Mouse (Mus musculus) stomach, postnatal 0 days (tissue): ENCODE measurements around the gene Uso1. TPM values are rescaled to one million over a fixed set of nuclear protein-coding genes. Genes with fewer than 3 reads are reported as not detected.
A peak's percentile ranks its signal among the peaks of the same experiment; 100 is the strongest.

Experiments used
- ATAC-seq: fragments of 200-750 bp; cut with Nextera tagmentation; 2 replicates; pipeline ENCODE4 v1.8.0; 2017; ENCODE audit not compliant: low FRiP score, low TSS enrichment
- DNase-seq: peaks from one replicate; pipeline ENCODE4 v3.0.0-alpha.2; 2016; ENCODE audit warnings: low spot score
- H3K27ac ChIP-seq: fragments of 300-500 bp; sonication (generic); replicated peaks from 2 replicates; pipeline ENCODE4 v1.5.1; 2014; ENCODE audit warnings: mild to moderate bottlenecking, control low read depth
- H3K27me3 ChIP-seq: fragments of 300-500 bp; sonication (generic); 2 replicates; pipeline ENCODE4 v1.6.1; 2014; ENCODE audit warnings: low read length; ENCODE audit not compliant: control insufficient read depth, insufficient read depth
- H3K36me3 ChIP-seq: fragments of 300-500 bp; sonication (generic); 2 replicates; pipeline ENCODE4 v1.6.1; 2014; ENCODE audit warnings: low read length, mixed read lengths; ENCODE audit not compliant: control insufficient read depth, insufficient read depth
- H3K4me1 ChIP-seq: fragments of 300-500 bp; sonication (generic); replicated peaks from 2 replicates; pipeline ENCODE4 v1.6.1; 2014; ENCODE audit warnings: antibody characterized with exemption; ENCODE audit not compliant: control insufficient read depth, insufficient read depth
- H3K4me2 ChIP-seq: fragments of 300-500 bp; sonication (generic); replicated peaks from 2 replicates; pipeline ENCODE4 v1.6.1; 2014; ENCODE audit warnings: low read depth, mild to moderate bottlenecking, control low read depth, moderate library complexity
- H3K4me3 ChIP-seq: fragments of 300-500 bp; sonication (generic); 2 replicates; pipeline ENCODE4 v1.5.1; 2014; ENCODE audit warnings: low read depth, low read length, control low read depth
- H3K9ac ChIP-seq: fragments of 300-500 bp; sonication (generic); 2 replicates; pipeline ENCODE4 v1.6.1; 2014; ENCODE audit warnings: mild to moderate bottlenecking, low read length, control low read depth, mixed read lengths
- H3K9me3 ChIP-seq: fragments of 300-500 bp; sonication (generic); 2 replicates; pipeline ENCODE4 v1.6.1; 2016; ENCODE audit warnings: low read length; ENCODE audit not compliant: control insufficient read depth
- CTCF ChIP-seq: IDR thresholded peaks from 2 replicates; pipeline ENCODE4 v1.5.1; 2016; ENCODE audit warnings: antibody characterized with exemption, low read depth, mild to moderate bottlenecking, moderate library complexity
- EP300 ChIP-seq: optimal IDR thresholded peaks from 2 replicates; pipeline ENCODE3; 2016; ENCODE audit warnings: antibody characterized with exemption
- WGBS: fragments of 180-500 bp; shearing (Covaris S2); extraction: QIAGEN DNeasy Blood & Tissue Kit; methylation state at CpG from one replicate; pipeline ENCODE4 v1.1.7; 2014; 5-methylcytosine and 5-hydroxymethylcytosine counted together
- polyA plus RNA-seq: library from polyadenylated mRNA; unstranded; fragments of >200 nt; fragmentation: Nextera tagmentation; extraction: Ambion mirVana; gene quantifications from 2 replicates; pipeline ENCODE4 v1.2.1, GENCODE M21; 2015

Gene Uso1
- polyA plus RNA-seq, 1 experiment from 2014 or later, result 36.6 TPM

GRCm38 (mm10) chr5:92110818-92111355, 26.9 kb upstream of the Uso1 start:
- Histone ChIP-seq H3K4me3 (no peak overlapping the region), H3K27ac (no peak overlapping the region), H3K36me3 (no peaks in the 10 kb centered on the region), H3K27me3 (no peaks in the 10 kb centered on the region), H3K9me3 (no peaks in the 10 kb centered on the region), H3K4me2 (no peak overlapping the region), H3K4me1 (no peaks in the 10 kb centered on the region), H3K9ac (no peak overlapping the region)
- no peak for TF ChIP-seq EP300
- 83% methylated on average over 5 of the region's 5 CpGs for WGBS
- DNase-seq (no peak), ATAC-seq (no peak)

- no peak for ATAC-seq
- Histone ChIP-seq H3K4me2 (peak overlapping the region; percentile 29), H3K4me3 (peak overlapping the region; percentile 1; the same call in 1 of the 2 replicates), H3K36me3 (no peaks in the 10 kb centered on the region), H3K27ac (no peak overlapping the region), H3K9me3 (no peaks in the 10 kb centered on the region), H3K27me3 (no peaks in the 10 kb centered on the region), H3K4me1 (no peaks in the 10 kb centered on the region), H3K9ac (no peak overlapping the region)
- WGBS, result 13% methylated on average over 6 of the region's 6 CpGs
- DNase-seq, result no peak
- TF ChIP-seq EP300, result no peak
- no peak for TF ChIP-seq CTCF
Observed at GRCm38 (mm10) chr5:92112175-92112574, 25.6 kb upstream of the Uso1 start.

DNA sequence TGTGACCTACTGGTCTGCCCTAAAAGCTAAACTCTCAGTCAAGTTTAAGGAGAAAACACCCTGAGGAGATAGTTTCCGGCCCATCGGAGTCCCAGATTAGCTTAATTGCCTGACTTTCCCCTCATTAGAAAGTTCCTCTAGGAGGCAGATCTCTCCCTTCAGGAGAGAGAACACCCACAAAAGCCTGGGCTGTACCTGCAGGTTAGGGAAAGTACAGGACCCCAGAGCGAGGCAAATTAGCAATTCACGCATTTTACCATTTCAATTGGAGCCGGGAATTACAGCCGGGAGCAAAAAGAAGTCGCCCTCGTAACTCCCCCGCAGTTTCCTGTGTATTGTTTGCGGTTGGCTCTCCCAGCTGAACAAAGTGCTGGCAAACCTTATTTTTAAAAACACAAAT, 25.2 kb upstream of the Uso1 start:
- no peak for DNase-seq
- Histone ChIP-seq H3K9ac (0 out of 2 replicates have a peak overlapping the region, but pooled peaks have one; percentile 0), H3K4me3 (peak overlapping the region; percentile 1; the same call in 1 of the 2 replicates), H3K4me2 (peak overlapping the region; percentile 29), H3K27me3 (no peaks in the 10 kb centered on the region), H3K9me3 (no peaks in the 10 kb centered on the region), H3K4me1 (no peaks in the 10 kb centered on the region), H3K36me3 (no peaks in the 10 kb centered on the region), H3K27ac (no peak overlapping the region)
- WGBS, result 12% methylated on average over 10 of the region's 10 CpGs
- TF ChIP-seq EP300 (no peak), CTCF (0 out of 2 replicates have a peak, but pooled peaks have one; percentile 1)
- ATAC-seq, result 0 out of 2 replicates have a peak, but pooled peaks have one; percentile 15

DNA sequence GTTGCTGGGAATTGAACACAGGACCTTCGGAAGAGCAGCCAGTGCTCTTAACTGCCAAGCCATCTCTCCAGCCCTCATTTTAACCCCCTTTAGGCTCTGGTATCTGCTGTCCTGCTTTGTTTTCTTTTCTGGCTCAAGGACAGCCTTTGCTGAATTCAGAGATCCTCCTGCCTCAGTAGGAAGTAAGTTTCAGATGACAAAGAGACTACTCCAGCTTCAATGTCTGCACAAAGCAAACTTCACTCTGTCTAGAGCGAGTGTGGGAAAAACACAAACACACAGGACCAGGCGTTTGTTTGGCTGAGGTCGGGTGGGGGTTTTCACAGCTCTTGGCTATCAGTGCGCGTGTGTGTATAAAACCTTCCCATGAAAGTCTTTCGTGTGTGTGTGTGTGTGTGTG, 24.3 kb upstream of the Uso1 start:
- no peaks in the 10 kb centered on the region for H3K36me3 ChIP-seq
- H3K9ac ChIP-seq, result no peak overlapping the region
- ATAC-seq (no peak), DNase-seq (no peak)
- no peak overlapping the region for H3K4me3 ChIP-seq
- no peaks in the 10 kb centered on the region for H3K4me1 ChIP-seq
- no peak overlapping the region for H3K4me2 ChIP-seq
- H3K27me3 ChIP-seq, result no peaks in the 10 kb centered on the region
- H3K27ac ChIP-seq, result no peak overlapping the region
- H3K9me3 ChIP-seq, result no peaks in the 10 kb centered on the region
- no peak for TF ChIP-seq EP300
- TF ChIP-seq CTCF, result no peak
- 90% methylated on average over 7 of the region's 7 CpGs for WGBS

- no peaks in the 10 kb centered on the region for H3K36me3 ChIP-seq
- WGBS, result 93% methylated on average over 6 of the region's 6 CpGs
- H3K4me2 ChIP-seq, result no peak overlapping the region
- H3K9me3 ChIP-seq, result no peaks in the 10 kb centered on the region
- H3K27me3 ChIP-seq, result no peaks in the 10 kb centered on the region
- H3K9ac ChIP-seq, result no peak overlapping the region
- TF ChIP-seq CTCF (no peak), EP300 (no peak)
- H3K4me3 ChIP-seq, result no peak overlapping the region
- DNase-seq, result no peak
- H3K4me1 ChIP-seq, result no peaks in the 10 kb centered on the region
- no peak for ATAC-seq
- H3K27ac ChIP-seq, result no peak overlapping the region
Observed at GRCm38 (mm10) chr5:92114223-92114622, 23.5 kb upstream of the Uso1 start.

GRCm38 (mm10) chr5:92114939-92115338, 22.8 kb upstream of the Uso1 start:
- Histone ChIP-seq H3K4me1 (no peaks in the 10 kb centered on the region), H3K9ac (no peak overlapping the region), H3K36me3 (no peaks in the 10 kb centered on the region), H3K4me2 (no peak overlapping the region), H3K4me3 (no peak overlapping the region), H3K9me3 (no peaks in the 10 kb centered on the region), H3K27ac (no peak overlapping the region), H3K27me3 (no peaks in the 10 kb centered on the region)
- ATAC-seq (no peak), DNase-seq (no peak)
- TF ChIP-seq CTCF (no peak), EP300 (no peak)
- 93% methylated on average over 2 of the region's 2 CpGs for WGBS
